Mouse (Mus musculus) embryo, embryonic 11.5 days (tissue): Measurements from ENCODE around the gene Adck2.

ENCODE experiments used
- DNase-seq: peaks from one replicate; pipeline ENCODE4 v3.0.0-alpha.2; 2012; ENCODE audit warnings: low read depth, low spot score

Gene Adck2

DNA sequence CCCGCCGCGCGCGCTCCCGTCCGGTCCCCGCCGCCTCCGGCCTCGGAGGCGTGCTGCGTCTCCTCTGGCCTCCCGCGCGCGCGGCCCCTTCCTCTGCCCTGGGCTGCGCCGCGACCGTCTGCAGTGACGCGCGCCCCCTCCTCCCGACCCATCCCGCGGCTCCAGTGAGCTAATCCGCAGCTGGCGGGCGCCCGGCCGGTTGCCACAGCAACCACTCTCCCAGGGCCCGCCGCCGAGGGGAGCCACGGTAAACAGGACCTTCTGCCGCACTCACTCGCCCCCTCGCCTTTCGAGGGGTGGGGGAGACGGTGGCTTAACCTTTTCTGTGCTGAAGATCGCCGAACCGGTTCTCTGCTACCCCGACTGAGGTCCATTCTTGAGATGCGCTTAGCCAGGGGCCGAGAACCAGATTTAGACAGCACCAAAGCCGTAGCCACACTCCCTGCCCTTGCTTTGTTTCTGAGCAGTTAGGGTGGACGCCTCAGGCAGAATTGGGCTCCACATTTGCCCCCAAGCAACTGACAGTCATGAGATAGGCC, 15.9 kb upstream of the Adck2 start, which contains the start of gene Dennd2a:
Gene Dennd2a, minus strand, starts transcription at position 145 of the 539 bp plus-strand sequence.
- peak; percentile 86 for DNase-seq

DNA sequence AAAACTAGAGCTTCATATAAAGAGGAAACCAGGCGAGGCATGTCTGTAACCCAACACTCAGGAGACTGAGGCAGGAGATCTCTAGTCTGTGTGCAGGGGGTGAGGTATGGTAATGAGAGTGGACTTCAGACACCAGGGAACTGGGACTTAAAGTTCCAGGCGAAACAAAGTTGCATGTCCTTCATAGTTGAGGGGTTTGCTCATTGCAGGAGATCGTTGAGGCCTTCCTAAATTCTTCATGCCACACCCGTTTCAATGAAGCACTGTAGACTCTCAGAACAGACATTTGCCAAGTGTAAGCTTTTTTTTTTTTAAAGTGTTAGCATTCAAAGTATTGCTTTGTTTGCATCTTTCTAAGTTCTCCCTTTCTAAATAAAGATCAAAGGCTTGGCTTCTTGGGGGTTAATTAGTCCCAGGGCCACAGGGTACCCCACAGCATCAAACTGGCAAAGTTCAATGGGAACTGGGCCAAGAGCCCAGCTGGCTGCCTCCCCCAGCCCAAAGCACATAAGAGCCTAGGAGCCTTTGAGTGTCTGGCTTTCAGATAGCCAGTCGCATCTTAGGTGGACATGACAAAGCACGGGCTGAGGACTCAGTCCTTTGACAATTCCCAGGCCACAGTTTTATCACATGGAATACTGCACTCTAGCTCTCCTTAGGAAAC, 14.3 kb upstream of the Adck2 start:
- DNase-seq, result no peak

DNA sequence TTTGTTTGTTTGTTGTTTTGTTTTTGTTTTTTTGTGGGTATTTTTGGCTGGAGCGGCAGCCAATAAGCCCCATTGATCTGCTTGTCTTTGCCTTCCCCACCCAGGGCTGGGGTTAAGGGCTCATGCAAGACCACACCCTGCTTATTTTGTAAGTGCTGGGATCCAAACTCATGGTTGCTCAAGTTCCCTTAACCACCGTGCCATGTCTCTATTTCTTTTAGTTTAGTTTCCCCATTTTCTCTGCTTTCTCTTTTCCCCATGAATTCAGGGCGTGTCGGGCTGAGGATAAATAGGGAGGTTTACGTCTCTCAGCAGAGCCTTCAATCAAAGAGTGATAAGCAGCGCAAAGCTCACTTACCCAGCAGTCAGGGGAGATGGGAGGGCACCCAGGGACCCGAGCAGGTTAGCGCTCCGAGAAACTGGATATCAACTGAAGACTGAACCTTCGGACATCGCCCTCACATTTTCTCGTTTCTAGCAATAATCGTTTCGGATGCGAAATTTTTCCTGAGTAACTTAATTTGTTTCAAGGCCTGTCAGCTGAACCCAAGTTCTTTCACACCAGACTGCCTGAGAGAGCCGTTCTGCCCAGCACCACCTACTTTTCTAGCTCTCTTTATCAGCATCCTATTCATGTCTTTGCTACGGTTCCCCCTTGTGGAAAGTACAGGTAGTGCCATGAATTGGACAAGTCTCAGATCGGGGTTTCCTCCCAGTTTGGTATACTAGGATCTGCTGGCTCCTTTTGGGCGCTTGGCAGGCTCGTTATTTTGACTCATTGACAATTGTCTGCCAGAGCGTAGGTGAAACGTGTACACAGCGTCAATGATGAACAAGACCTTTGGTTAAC, 11.3 kb upstream of the Adck2 start:
- peak; percentile 82 for DNase-seq

DNA sequence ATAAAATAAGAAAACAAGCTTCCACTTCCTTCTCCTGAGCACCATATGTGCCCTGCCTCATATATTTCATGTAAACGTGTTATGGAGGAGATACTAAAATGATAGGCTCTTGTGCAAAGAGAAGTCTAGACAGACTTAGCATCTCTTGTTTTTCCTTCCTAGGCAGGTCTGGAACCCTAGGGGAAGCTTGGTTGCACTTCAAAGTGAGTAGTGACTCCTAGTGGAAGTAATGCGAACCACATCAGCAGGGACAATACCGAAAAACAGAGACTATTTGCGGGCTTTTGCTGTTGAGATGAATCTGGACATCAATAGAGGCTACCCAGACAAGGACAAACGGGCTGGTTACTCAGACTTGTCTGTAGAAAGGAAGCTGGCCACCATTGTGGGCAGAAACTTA, 6.1 kb upstream of the Adck2 start:
- peak; percentile 50 for DNase-seq

DNA sequence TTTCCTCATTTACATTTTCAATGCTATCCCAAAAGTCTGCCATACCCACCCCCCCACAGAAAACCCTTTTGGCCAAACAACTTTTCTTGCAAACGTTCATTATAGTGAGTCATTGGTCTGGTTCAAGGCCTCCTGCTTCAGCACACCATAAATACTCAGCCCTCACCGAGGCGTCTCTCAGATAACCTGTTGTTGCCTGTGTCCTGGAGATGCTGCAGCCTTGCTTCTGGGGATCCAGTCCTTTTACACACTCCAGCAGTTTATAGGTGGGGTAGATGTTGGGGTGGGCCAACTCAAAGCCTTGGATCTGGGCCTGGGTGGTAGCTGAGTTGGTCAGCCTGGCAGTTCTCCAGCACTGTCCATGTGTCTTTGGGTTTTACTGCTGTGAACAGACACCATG, 3.2 kb upstream of the Adck2 start:
- no peak for DNase-seq

DNA sequence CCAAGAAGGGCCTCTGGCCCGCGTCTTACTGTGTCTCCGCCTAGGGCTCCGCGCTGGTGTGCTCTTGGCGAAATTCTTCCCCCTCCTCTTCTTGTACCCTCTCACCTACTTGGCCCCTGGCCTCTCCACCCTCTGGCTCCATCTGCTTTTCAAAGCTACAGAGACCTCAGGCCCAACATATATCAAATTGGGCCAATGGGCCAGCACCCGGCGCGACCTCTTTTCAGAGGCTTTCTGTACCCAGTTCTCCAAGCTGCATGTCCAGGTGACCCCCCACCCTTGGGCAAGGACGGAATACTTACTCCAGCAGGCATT, 839 bp downstream of the Adck2 start:
- no peak for DNase-seq

DNA sequence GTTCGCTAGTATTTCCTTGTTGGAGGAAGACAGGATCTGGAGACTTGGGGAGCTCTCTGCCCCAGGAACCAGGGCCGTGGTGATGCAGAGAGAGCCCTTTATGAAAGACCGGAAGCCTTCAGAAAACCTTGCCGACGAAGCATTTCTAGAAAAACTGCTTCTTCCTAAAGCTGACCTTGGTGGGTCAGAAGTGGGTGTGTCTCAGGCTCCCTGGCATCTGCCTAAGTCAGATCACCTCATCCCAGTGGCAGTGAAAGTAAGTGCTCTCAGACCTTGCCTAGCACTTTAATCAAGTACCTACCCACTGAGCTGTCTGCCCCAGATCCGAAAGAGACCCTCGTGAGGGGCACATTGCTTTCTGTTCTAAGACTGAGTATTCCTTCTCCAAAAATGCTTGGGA, 1.3 kb downstream of the Adck2 start:
- no peak for DNase-seq

DNA sequence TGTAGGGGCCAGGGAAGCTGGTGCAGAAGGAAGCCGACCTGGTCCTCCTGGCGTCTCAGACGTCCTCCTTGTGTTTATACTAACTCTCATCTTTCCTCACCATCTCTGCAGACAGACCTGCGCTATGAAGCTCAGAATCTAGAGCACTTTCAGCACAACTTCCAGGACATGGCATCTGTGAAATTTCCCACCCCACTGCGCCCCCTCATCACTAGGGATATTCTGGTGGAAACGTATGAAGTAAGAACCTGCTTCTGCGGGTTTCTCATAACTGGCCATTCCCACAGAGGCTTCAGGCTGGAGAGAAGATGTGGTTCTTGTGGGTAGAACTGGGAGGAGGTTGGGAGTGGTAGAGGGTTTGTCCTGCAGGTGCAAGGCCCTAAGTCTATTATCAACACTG, 5.9 kb downstream of the Adck2 start:
- DNase-seq, result no peak

DNA sequence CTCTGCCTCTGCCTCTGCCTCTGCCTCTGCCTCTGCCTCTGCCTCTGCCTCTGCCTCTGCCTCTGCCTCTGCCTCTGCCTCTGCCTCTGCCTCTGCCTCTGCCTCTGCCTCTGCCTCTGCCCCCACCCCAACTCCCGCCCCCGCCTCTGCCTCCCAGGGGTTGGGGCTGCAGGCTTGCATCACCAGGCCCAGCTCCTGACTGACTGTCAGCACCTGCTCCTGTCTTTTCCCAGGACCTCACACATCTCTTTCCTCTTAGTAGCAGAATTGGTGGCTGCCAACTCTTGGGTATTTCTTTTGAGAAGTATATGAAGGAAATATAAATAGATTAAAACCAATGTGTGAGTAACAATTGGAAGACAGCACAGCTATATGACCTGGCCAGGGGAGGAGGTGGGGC, 6.9 kb downstream of the Adck2 start:
- no peak for DNase-seq

DNA sequence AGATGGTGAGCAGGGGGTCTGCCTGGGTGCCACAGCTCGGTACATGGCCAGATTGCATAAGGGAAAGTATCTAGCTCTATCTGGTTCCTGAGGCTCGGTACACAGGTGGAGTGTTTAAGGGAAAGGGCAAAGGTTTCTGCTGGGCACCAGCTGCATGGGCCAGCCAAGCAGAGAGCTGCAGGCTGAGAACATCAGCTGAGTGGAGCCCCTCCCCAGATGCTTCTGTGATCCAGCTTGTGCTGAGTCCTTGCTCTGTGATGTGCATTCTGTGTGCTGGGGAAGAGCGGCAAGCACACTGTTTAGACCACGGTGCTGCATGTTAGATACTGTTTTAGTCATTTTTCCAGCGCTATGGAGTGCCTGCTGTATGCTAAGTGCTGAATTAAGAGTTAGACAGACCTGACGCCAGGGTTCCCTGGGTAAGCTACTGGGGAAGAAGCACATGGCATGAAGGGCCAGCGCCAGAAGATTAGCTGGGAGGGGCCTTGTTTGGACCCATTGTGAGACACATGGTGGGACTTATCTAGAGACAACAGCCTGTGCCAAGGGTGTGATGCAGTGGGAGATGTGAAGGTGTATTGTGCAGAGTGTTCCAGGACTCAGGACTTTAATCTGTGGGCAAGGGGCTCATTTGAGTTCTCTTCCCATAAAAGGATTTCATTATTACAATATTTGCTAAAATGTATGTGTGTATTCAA, 7.6 kb downstream of the Adck2 start:
- no peak for DNase-seq

DNA sequence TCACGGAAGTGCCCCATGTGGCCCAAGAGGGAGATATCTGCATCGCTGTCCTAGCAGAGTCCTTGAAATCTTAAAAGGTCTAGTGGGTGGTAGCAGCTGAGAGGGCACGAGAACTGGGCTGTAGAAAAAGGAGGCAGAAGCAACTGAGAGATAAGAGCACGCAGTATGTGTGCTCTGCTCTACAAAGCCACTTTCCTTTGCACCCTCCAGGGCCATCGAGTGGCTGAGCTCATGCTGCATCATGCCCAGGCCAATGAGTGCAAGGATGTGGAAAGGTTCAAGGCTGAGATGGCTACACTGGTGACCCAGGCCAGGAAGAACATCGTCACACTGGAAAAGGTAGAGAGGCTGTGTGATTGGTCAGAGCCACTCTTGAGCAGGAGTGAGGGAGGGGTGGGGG, 11.8 kb downstream of the Adck2 start, which contains the start of gene Gm42420:
Gene Gm42420, plus strand, starts transcription at position 237 of the 400 bp plus-strand sequence.
- no peak for DNase-seq

DNA sequence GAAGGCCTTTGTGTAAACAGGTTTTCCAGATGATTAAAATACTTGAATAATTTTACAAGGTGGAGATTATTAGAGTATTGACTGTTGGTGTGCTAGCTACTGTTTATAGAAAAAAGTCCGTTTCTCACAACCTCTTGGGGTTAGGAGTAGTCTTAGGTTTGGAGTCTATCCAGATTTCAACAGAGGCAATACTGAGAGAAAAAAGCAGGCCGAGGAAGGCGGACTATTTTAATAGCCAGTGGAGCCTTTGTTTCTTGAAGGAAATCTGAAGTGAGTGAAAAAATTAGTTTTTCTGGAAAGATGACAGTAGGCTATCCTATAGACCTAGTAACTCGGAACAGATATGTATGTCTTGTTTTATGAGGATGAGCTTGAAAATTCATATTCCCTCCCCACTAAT, 17.8 kb downstream of the Adck2 start:
- no peak for DNase-seq

DNA sequence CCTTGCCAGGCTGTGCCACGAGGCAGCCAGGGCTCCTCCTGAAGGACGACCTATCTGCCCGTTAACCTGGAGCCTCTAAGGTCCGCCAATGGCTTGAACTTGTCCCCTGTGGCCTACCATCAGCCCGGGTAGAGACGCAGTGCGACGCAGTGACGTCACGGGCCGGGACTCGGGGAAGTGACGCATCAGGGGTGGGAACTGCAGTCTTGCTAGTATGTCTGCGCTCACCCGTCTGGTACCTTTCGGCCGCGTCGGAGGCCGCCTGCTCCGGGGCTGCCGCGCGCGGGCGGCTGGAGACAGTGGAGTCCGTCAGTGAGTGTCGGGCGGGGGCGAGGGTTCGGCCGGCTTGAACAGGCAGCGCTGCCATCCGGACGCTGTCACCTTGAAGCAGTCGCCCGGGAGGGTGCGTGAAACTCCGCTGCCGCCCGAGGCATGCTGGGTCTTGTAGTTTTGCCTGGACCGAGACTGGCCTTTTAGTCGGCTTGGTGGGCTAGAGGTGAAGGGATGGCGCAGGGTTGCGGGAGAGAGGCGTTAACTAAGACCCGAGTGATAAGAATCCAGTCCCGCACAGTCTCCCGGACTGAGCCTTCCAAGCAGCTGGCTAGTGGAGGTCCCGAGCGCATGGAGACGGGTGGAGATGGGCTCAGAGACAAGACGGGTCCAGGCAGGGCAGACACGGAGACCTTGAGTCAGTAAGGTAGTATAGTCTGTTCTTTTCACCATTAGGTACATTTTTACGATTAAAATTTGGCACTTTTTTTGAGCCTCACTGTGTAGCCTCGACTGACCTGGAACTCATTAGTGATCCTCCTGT, 18.9 kb downstream of the Adck2 start, which contains the start of gene Ndufb2:
Gene Ndufb2, plus strand, starts transcription at position 174 of the 814 bp plus-strand sequence.
- DNase-seq, result peak; percentile 92

DNA sequence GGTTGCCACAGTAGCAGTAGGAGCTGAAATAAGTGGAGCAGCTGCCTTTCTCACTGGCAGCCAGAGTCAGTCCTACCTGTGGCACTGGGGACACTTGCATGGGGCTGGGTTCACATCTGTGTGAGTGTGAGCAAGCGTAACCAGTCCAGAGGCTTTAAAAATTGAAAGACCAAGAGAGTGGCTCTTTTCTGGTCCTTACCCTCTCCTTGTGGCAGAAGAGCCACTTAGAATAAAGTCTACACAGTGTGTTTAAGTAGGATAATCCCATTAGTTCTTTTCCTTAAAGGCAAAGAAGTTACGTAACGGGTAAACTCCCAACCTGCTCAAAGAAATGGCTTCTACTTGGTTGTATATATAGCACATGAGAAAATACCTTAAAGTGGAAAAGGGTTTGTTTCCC, 27.2 kb downstream of the Adck2 start:
- DNase-seq, result no peak

DNA sequence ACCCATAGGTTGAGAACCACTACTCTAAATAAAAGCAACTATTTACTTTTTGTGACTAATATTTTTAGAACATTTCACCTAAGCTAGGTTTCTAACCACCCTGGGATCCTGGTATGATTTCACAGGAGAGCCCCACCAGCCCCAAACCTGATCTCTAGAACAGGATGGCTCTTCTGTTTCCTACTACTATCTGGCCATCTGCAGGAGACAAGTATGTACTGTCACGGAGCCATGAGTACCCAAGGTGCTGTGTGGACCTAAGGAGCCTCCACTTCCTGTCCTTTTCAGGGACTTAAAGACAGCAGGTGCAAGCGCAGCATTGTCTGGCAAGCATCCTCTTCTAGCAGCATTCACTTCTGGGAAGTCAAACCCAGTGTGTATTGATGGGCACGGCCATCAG, 28.2 kb downstream of the Adck2 start:
- DNase-seq, result no peak

DNA sequence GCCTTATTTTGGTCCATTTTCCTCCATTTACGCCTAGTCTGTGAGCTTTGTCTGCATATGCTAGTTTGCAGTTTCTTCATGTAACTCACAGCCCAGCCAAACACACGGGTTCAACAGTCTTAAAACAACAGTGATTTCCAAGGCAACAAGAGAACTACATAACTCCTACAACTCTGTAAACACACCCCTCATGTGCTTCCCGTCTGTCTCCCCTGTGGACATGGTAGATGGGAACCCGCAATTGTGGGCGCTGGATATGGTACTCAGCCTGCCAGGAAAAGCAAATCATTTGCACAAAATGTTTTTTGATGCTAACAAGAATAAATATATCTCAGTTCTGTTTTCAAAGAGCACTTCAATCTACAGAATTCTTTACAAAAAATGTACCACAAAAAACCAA, 30.9 kb downstream of the Adck2 start:
- no peak for DNase-seq

DNA sequence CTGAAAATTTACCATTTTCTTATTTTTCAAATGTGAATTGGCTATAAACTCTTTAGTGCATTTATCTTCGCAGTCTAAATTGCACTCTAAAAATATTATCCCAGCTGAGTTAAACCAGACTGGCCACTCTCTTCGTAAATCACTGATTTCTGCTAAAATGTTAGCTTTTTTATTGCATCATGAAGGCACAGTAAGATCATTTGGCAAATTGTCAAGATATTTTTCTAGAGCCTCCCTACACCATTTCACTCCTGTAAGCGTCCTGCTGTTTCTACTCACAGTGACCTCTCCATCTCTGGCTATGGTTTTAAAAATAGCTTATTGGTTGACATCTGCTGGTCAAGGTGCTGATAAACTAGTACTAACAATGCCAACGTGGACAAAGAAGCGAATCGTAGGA, 32.4 kb downstream of the Adck2 start:
- no peak for DNase-seq

DNA sequence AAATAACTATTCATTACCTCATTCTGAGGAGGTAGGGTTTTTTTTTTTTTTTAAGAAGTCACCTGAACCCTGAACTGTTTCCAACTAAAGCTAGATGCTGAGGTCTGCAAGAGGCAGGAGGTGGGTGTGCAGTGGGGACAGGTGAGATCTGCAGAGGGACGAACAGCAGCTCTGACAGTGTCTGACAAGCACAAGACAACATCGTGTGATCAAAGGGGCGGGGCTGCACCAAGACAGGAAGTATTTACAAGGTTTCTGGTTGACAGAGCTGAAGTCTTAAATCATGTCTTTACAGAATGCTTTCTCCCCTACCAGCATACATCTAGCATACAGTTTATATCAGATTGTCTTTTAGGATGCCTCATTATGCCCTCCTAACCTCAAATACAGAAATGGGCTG, 33.2 kb downstream of the Adck2 start:
- DNase-seq, result no peak

DNA sequence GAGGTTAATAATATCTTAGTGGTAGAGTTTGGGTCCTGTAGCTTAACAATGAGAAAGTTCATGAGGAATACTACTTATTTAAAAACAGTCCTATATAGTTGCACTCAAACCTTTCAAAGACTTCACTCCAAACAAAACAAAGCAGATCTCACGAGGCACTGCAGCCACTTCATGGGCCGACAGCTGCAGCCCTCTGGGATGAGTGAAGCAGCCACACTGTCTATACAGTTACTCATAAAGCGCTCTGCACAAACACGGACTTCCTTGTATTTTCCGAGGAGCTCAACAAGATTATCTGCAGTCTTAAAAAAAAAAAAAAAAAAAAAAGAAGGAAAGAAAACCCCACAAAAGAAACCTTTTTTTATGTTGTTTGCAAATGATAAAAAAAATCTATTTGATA, 33.7 kb downstream of the Adck2 start:
- no peak for DNase-seq

DNA sequence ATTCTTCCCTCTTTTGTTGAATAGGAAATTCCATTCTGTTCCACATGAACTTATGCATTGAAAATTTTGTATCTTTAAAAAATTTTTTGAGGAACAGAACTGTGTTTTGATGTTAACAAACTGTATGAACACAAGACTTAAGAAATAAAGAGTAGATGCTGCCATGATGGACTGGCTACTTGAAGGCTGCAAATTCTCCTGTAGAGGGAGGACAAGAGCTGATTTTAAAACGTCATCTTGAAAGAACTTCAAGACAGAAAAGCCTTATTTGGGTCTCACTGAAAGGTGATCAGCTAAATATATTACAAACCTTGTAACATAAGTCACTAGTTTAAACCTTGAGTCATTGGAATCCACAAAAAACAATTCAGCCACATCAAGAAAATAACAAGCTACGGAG, 36.5 kb downstream of the Adck2 start:
- DNase-seq, result no peak

DNA sequence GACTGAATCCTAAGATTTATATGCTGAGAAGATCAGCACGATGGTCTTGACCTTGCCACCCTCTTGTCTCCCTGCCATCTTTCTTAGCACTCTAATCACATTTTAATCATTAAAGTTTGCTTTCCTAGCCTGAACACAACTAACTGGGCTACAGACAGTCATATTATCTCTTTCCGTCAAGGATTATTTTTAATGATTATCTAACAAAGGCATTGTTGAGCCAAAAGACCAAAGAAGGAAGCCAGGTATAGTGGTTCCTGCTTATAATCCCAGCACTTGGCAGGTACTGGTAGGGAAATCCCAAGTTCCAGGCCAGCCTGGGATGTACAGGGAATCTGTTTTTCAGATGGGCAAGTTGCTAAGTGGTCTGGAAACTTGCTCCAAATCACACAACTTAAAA, 37.6 kb downstream of the Adck2 start:
- DNase-seq, result no peak
